Mouse (Mus musculus) lung, postnatal 0 days (tissue): ENCODE data around the gene Nkx6-2. TPM values are rescaled to one million over a fixed set of nuclear protein-coding genes. Genes with fewer than 3 reads are reported as not detected.
A peak's percentile ranks its signal among the peaks of the same experiment; 100 is the strongest.

ENCODE experiments used
- ATAC-seq: fragments of 200-750 bp; cut with Nextera tagmentation; 2 replicates; pipeline ENCODE4 v1.8.0; 2017; ENCODE audit warnings: moderate library complexity
- DNase-seq: peaks from one replicate; pipeline ENCODE4 v3.0.0-alpha.2; 2016; ENCODE audit warnings: low spot score
- H3K27ac ChIP-seq: fragments of 300-500 bp; sonication (generic); 2 replicates; pipeline ENCODE4 v1.5.1; 2014; ENCODE audit warnings: antibody characterized with exemption, mild to moderate bottlenecking, low read length, mixed read lengths
- H3K27me3 ChIP-seq: fragments of 300-500 bp; sonication (generic); replicated peaks from 2 replicates; pipeline ENCODE4 v1.6.1; 2014; ENCODE audit warnings: low read length, mixed read lengths; ENCODE audit not compliant: insufficient read depth
- H3K36me3 ChIP-seq: fragments of 300-500 bp; sonication (generic); 2 replicates; pipeline ENCODE4 v1.6.1; 2014; ENCODE audit warnings: low read length, mixed read lengths; ENCODE audit not compliant: insufficient read depth
- H3K4me1 ChIP-seq: fragments of 300-500 bp; sonication (generic); 2 replicates; pipeline ENCODE4 v1.6.1; 2014; ENCODE audit warnings: antibody characterized with exemption, low read depth, low read length, mixed read lengths; ENCODE audit not compliant: insufficient read depth
- H3K4me2 ChIP-seq: fragments of 300-500 bp; sonication (generic); replicated peaks from 2 replicates; pipeline ENCODE4 v1.6.1; 2014; ENCODE audit warnings: low read depth, mild to moderate bottlenecking, low read length, moderate library complexity, mixed read lengths
- H3K4me3 ChIP-seq: fragments of 300-500 bp; sonication (generic); 2 replicates; pipeline ENCODE4 v1.5.1; 2014; ENCODE audit warnings: low read depth, low read length
- H3K9ac ChIP-seq: fragments of 300-500 bp; sonication (generic); replicated peaks from 2 replicates; pipeline ENCODE4 v1.6.1; 2014; ENCODE audit warnings: low read depth, mild to moderate bottlenecking
- H3K9me3 ChIP-seq: fragments of 300-500 bp; sonication (generic); 2 replicates; pipeline ENCODE4 v1.6.1; 2016; ENCODE audit warnings: low read length, mixed read lengths
- CTCF ChIP-seq: IDR thresholded peaks from 2 replicates; pipeline ENCODE4 v1.5.1; 2016; ENCODE audit warnings: antibody characterized with exemption, mild to moderate bottlenecking
- EP300 ChIP-seq: IDR thresholded peaks from 2 replicates; pipeline ENCODE4 v1.6.1; 2016; ENCODE audit warnings: antibody characterized with exemption, mild to moderate bottlenecking, control low read depth
- WGBS: fragments of 180-500 bp; shearing (Covaris S2); extraction: QIAGEN DNeasy Blood & Tissue Kit; methylation state at CpG from one replicate; pipeline ENCODE4 v1.1.7; 2014; 5-methylcytosine and 5-hydroxymethylcytosine counted together
- polyA plus RNA-seq: library from polyadenylated mRNA; unstranded; fragments of >200 nt; fragmentation: Nextera tagmentation; extraction: Ambion mirVana; gene quantifications from 2 replicates; pipeline ENCODE4 v1.2.1, GENCODE M21; 2015

The Nkx6-2 gene
- polyA plus RNA-seq, result 0.08 and 0.10 TPM in 2 replicates

- WGBS, result 1% methylated on average over 34 of the region's 56 CpGs
- H3K4me1 ChIP-seq, result peaks cover 17% of the 10 kb centered on the region
- H3K9ac ChIP-seq, result no peak within 1 kb of the TSS
- peak within 1 kb of the TSS; percentile 51 for H3K4me2 ChIP-seq
- TF ChIP-seq CTCF, result no peak
- no peak for TF ChIP-seq EP300
- H3K36me3 ChIP-seq, result peaks cover 14% of the 10 kb centered on the region
- H3K27ac ChIP-seq, result no peak within 1 kb of the TSS
- H3K4me3 ChIP-seq, result peak within 1 kb of the TSS; percentile 33
- peaks cover 83% of the 10 kb centered on the region for H3K27me3 ChIP-seq
- ATAC-seq (peak; percentile 55), DNase-seq (no peak)
- H3K9me3 ChIP-seq, result no peaks in the 10 kb centered on the region
These were observed at the start of gene Nkx6-2 for GRCm38 (mm10) chr7:139582595-139582994. TSS of gene Nkx6-2 (minus strand) at chr7:139582797.

- TF ChIP-seq EP300, result no peak
- no peak for TF ChIP-seq CTCF
These were observed 42.6 kb upstream of the Nkx6-2 start for GRCm38 (mm10) chr7:139625156-139625555.

GRCm38 (mm10) chr7:139622568-139622967, 40.0 kb upstream of the Nkx6-2 start:
- TF ChIP-seq EP300 (no peak), CTCF (no peak)
- Histone ChIP-seq H3K4me1 (no peaks in the 10 kb centered on the region), H3K27ac (no peak overlapping the region), H3K9ac (no peak overlapping the region), H3K4me3 (no peak overlapping the region), H3K27me3 (no peaks in the 10 kb centered on the region), H3K9me3 (no peaks in the 10 kb centered on the region), H3K4me2 (no peak overlapping the region), H3K36me3 (no peaks in the 10 kb centered on the region)
- DNase-seq (no peak), ATAC-seq (no peak)
- 59% methylated on average over 13 of the region's 13 CpGs for WGBS

More at GRCm38 (mm10) chr7:139625156-139625555, 42.6 kb upstream of the Nkx6-2 start:
- no peak overlapping the region for H3K4me3 ChIP-seq
- no peak overlapping the region for H3K9ac ChIP-seq
- no peak overlapping the region for H3K4me2 ChIP-seq
- ATAC-seq (no peak), DNase-seq (no peak)
- H3K4me1 ChIP-seq, result no peaks in the 10 kb centered on the region
- WGBS, result 67% methylated on average over 9 of the region's 9 CpGs
- H3K27me3 ChIP-seq, result no peaks in the 10 kb centered on the region
- no peaks in the 10 kb centered on the region for H3K9me3 ChIP-seq
- H3K36me3 ChIP-seq, result no peaks in the 10 kb centered on the region
- no peak overlapping the region for H3K27ac ChIP-seq

GRCm38 (mm10) chr7:139615767-139616766, 33.5 kb upstream of the Nkx6-2 start:
- peak; percentile 53 for DNase-seq

GRCm38 (mm10) chr7:139610328-139610727, 27.7 kb upstream of the Nkx6-2 start:
- H3K4me3 ChIP-seq, result no peak overlapping the region
- no peak overlapping the region for H3K9ac ChIP-seq
- H3K4me2 ChIP-seq, result no peak overlapping the region
- ATAC-seq, result no peak
- H3K27ac ChIP-seq, result no peak overlapping the region
- DNase-seq, result no peak
- H3K36me3 ChIP-seq, result no peaks in the 10 kb centered on the region
- H3K27me3 ChIP-seq, result no peaks in the 10 kb centered on the region
- TF ChIP-seq EP300, result no peak
- TF ChIP-seq CTCF, result no peak
- H3K9me3 ChIP-seq, result no peaks in the 10 kb centered on the region
- WGBS, result 77% methylated on average over 2 of the region's 2 CpGs
- H3K4me1 ChIP-seq, result no peaks in the 10 kb centered on the region

More at GRCm38 (mm10) chr7:139615767-139616766, 33.5 kb upstream of the Nkx6-2 start:
- no peak overlapping the region for H3K4me3 ChIP-seq
- 57% methylated on average over 12 of the region's 12 CpGs for WGBS
- no peak for ATAC-seq
- no peak overlapping the region for H3K9ac ChIP-seq
- H3K4me1 ChIP-seq, result no peaks in the 10 kb centered on the region
- H3K36me3 ChIP-seq, result no peaks in the 10 kb centered on the region
- H3K27me3 ChIP-seq, result no peaks in the 10 kb centered on the region
- TF ChIP-seq EP300 (no peak), CTCF (peak; percentile 86)
- no peaks in the 10 kb centered on the region for H3K9me3 ChIP-seq
- H3K27ac ChIP-seq, result no peak overlapping the region
- no peak overlapping the region for H3K4me2 ChIP-seq

GRCm38 (mm10) chr7:139595862-139596261, 13.3 kb upstream of the Nkx6-2 start:
- no peak overlapping the region for H3K4me2 ChIP-seq
- no peak overlapping the region for H3K9ac ChIP-seq
- no peaks in the 10 kb centered on the region for H3K36me3 ChIP-seq
- 64% methylated on average over 6 of the region's 6 CpGs for WGBS
- no peaks in the 10 kb centered on the region for H3K9me3 ChIP-seq
- H3K27ac ChIP-seq, result no peak overlapping the region
- DNase-seq (no peak), ATAC-seq (no peak)
- H3K4me3 ChIP-seq, result no peak overlapping the region
- H3K27me3 ChIP-seq, result no peaks in the 10 kb centered on the region
- no peaks in the 10 kb centered on the region for H3K4me1 ChIP-seq
- no peak for TF ChIP-seq CTCF
